ENCODE assay signal across 8 mouse cellular contexts in genomic region chr3:108554111-108554561, GRCm38 (mm10). TPM values are rescaled to one million over a fixed set of nuclear protein-coding genes. Genes with fewer than 3 reads are reported as not detected.
DNase-seq lines count a peak whose midpoint lies in the region; ATAC-seq and TF ChIP-seq lines count a peak whose summit lies in the region.

No protein-coding gene starts in this region.

- peak; percentile 69 for DNase-seq in adrenal gland, postnatal 14 days
- DNase-seq in adrenal gland, postnatal 10 days = no peak
- DNase-seq in lung, adult 2 months = no peak
- no peak for DNase-seq in lung, postnatal 10 days
- DNase-seq in kidney, postnatal 36 days = peak; percentile 11 to 53
- no peak for DNase-seq in layer of hippocampus, postnatal 36 days

- peak overlapping the region; percentile 73 for H3K4me2 ChIP-seq in midbrain, embryonic 12.5 days (replicated peaks)

- TF ChIP-seq POLR2A in lung, adult 2 months (IDR thresholded peaks at IDR 0.05; ENCODE audit: borderline replicate concordance, extremely low read depth, low read depth, low read length) = no peak

- H3K9me3 ChIP-seq in midbrain, embryonic 12.5 days = no peaks in the 10 kb centered on the region

- peaks cover 23% of the 10 kb centered on the region for H3K36me3 ChIP-seq in midbrain, embryonic 12.5 days

- under 1% methylated on average over 42 of the region's 42 CpGs for WGBS in lung, adult 2 months
- WGBS in midbrain, embryonic 12.5 days = under 1% methylated on average over 41 of the region's 42 CpGs

- H3K9ac ChIP-seq in midbrain, embryonic 12.5 days (replicated peaks) = peak overlapping the region; percentile 96

- H3K4me1 ChIP-seq in lung, adult 2 months (ENCODE audit: control insufficient read depth, insufficient read depth, low read length) = no peaks in the 10 kb centered on the region
- peaks cover 7% of the 10 kb centered on the region; the same call in 1 of the 2 replicates for H3K4me1 ChIP-seq in midbrain, embryonic 12.5 days

- H3K27me3 ChIP-seq in midbrain, embryonic 12.5 days = no peaks in the 10 kb centered on the region

- no peak for TF ChIP-seq CTCF in lung, adult 2 months (IDR thresholded peaks at IDR 0.05; ENCODE audit: insufficient read depth, low read length)

- H3K27ac ChIP-seq in midbrain, embryonic 12.5 days (replicated peaks) = peak overlapping the region; percentile 91

- peak; percentile 31 for ATAC-seq in erythroblast, adult 5-6 weeks (replicated peaks; ENCODE audit: low FRiP score, poor library complexity, severe bottlenecking)
- ATAC-seq in midbrain, embryonic 12.5 days (ENCODE audit: low FRiP score, low read depth) = peak; percentile 81

- H3K4me3 ChIP-seq in lung, adult 2 months (replicated peaks; ENCODE audit: extremely low read depth, low read depth, low read length) = peak overlapping the region; percentile 64
- H3K4me3 ChIP-seq in midbrain, embryonic 12.5 days = peak overlapping the region; percentile 86

RNA-seq across cellular contexts. Expression of gene Tmem167b, which starts 8.1 kb away (rescaled TPM):
- 41.3 and 43.1 TPM in 2 replicates for total RNA-seq in adrenal gland, postnatal 14 days (2021)
- total RNA-seq in adrenal gland, postnatal 10 days (2021) = 10 to 100 TPM; 38.3 to 40.4 TPM
- polyA plus RNA-seq in lung, adult 2 months (2012; rRNA removed) = 7.0 and 9.8 TPM in 2 replicates
- 3.8 and 4.8 TPM in 2 replicates for total RNA-seq in erythroblast, adult 5-6 weeks (2015; ENCODE audit: low replicate concordance)
- total RNA-seq in erythroblast, adult 5-6 weeks (2017; ENCODE audit: low replicate concordance) = 18.3 and 21.7 TPM in 2 replicates
- polyA plus RNA-seq in midbrain, embryonic 12.5 days (2016; fragmentation: Nextera tagmentation; extraction: Ambion mirVana) = 59.6 and 66.4 TPM in 2 replicates
- total RNA-seq in layer of hippocampus, postnatal 36 days (2021) = 10 to 100 TPM; 51.2 to 54.0 TPM

RNA-seq across cellular contexts. Expression of gene Taf13, which starts 17.4 kb away (rescaled TPM):
- 23.5 and 29.5 TPM in 2 replicates for total RNA-seq in adrenal gland, postnatal 14 days (2021)
- total RNA-seq in adrenal gland, postnatal 10 days (2021) = 10 to 100 TPM; 21.0 to 25.0 TPM
- polyA plus RNA-seq in lung, adult 2 months (2012; rRNA removed) = 2.0 and 4.0 TPM in 2 replicates
- total RNA-seq in erythroblast, adult 5-6 weeks (2015; ENCODE audit: low replicate concordance) = 2.9 and 3.5 TPM in 2 replicates
- total RNA-seq in erythroblast, adult 5-6 weeks (2017; ENCODE audit: low replicate concordance) = 4.7 and 14.1 TPM in 2 replicates
- polyA plus RNA-seq in midbrain, embryonic 12.5 days (2016; fragmentation: Nextera tagmentation; extraction: Ambion mirVana) = 71.7 and 96.7 TPM in 2 replicates
- total RNA-seq in layer of hippocampus, postnatal 36 days (2021) = 10 to 100 TPM; 25.1 to 26.2 TPM

RNA-seq across cellular contexts. Expression of gene 5330417C22Rik, which starts 17.8 kb away (rescaled TPM):
- 1.5 and 4.7 TPM in 2 replicates for total RNA-seq in adrenal gland, postnatal 14 days (2021)
- 1 to 10 TPM; 1.7 to 1.8 TPM for total RNA-seq in adrenal gland, postnatal 10 days (2021)
- 45.7 and 56.3 TPM in 2 replicates for polyA plus RNA-seq in lung, adult 2 months (2012; rRNA removed)
- total RNA-seq in erythroblast, adult 5-6 weeks (2015; ENCODE audit: low replicate concordance) = not detected in 2 replicates
- total RNA-seq in erythroblast, adult 5-6 weeks (2017; ENCODE audit: low replicate concordance) = not detected in 2 replicates
- polyA plus RNA-seq in midbrain, embryonic 12.5 days (2016; fragmentation: Nextera tagmentation; extraction: Ambion mirVana) = 4.2 and 4.9 TPM in 2 replicates
- total RNA-seq in layer of hippocampus, postnatal 36 days (2021) = 10 to 100 TPM; 26.1 to 29.7 TPM

RNA-seq across cellular contexts. Expression of gene 1700013F07Rik, which starts 20.2 kb away (rescaled TPM):
- total RNA-seq in adrenal gland, postnatal 14 days (2021) = not detected in 2 replicates
- total RNA-seq in adrenal gland, postnatal 10 days (2021) = under 1 TPM in 1 of 2 experiments, not detected in 1; 0.42 TPM
- 7.1 and 7.7 TPM in 2 replicates for polyA plus RNA-seq in lung, adult 2 months (2012; rRNA removed)
- total RNA-seq in erythroblast, adult 5-6 weeks (2015; ENCODE audit: low replicate concordance) = not detected in 2 replicates
- not detected in 2 replicates for total RNA-seq in erythroblast, adult 5-6 weeks (2017; ENCODE audit: low replicate concordance)
- 0.45 and 0.56 TPM in 2 replicates for polyA plus RNA-seq in midbrain, embryonic 12.5 days (2016; fragmentation: Nextera tagmentation; extraction: Ambion mirVana)
- total RNA-seq in layer of hippocampus, postnatal 36 days (2021) = 1 to 10 TPM; 2.4 to 2.9 TPM

RNA-seq across cellular contexts. Expression of gene Wdr47, which starts 36.9 kb away (rescaled TPM):
- 6.2 and 8.0 TPM in 2 replicates for total RNA-seq in adrenal gland, postnatal 14 days (2021)
- 10 to 100 TPM; 10.2 to 11.0 TPM for total RNA-seq in adrenal gland, postnatal 10 days (2021)
- 5.7 and 8.3 TPM in 2 replicates for polyA plus RNA-seq in lung, adult 2 months (2012; rRNA removed)
- total RNA-seq in erythroblast, adult 5-6 weeks (2015; ENCODE audit: low replicate concordance) = 2.5 and 3.3 TPM in 2 replicates
- 2.0 and 2.6 TPM in 2 replicates for total RNA-seq in erythroblast, adult 5-6 weeks (2017; ENCODE audit: low replicate concordance)
- polyA plus RNA-seq in midbrain, embryonic 12.5 days (2016; fragmentation: Nextera tagmentation; extraction: Ambion mirVana) = 67.8 and 70.0 TPM in 2 replicates
- 100 to 1,000 TPM; 129 to 132 TPM for total RNA-seq in layer of hippocampus, postnatal 36 days (2021)

Comparison
In these comparisons a context has a peak if more than half of its experiments do, and no peak if none do; other contexts are left out.
1. DNase-seq: peak in adrenal gland, postnatal 14 days (single experiment) and kidney, postnatal 36 days (2 of 2); none in adrenal gland, postnatal 10 days (single experiment), lung, adult 2 months (single experiment), lung, postnatal 10 days (single experiment) and layer of hippocampus, postnatal 36 days (0 of 2).